Mouse (Mus musculus): ENCODE measurements around the gene Zc2hc1c. TPM values are rescaled to one million over a fixed set of nuclear protein-coding genes. Genes with fewer than 3 reads are reported as not detected.

Gene Zc2hc1c
- polyA plus RNA-seq, 1 experiment = 0.75 TPM

DNA sequence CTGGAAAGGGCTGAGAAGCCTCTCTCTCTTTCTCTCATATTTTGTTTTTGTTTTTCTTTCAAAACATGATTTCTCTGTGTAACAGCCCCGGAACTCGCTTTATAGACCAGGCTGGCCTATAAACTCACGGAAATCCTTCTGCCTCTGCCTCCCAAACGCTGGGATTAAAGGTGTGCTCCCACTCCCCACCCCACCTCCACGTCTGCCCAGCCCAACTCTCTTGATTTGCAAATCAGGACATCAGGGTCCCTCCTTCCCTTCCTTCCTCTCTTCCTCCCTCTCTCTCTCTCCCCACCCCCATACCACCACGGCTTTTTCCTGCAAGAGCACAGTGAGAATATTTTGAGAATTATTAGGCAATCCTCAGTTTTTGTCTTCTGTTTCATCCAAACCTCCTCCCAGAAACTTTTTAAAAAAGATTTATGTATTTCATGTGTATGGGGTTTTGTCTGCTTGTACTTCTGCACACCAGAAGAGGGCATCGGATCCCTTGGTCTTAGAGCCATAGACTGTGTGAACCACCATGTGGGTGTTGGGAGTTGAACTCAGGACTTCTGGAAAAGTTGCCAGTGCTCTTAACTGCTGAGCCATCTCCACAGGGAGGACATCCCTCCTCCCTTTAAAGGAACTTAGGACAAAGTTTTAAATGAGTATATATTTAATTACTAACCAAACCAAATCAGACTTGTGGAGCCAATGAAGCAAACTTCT lies 17.1 kb upstream of the Zc2hc1c start:
- no peak for TF ChIP-seq CEBPB (IDR thresholded peaks at IDR 0.05; ENCODE audit: low read depth)
- no peak for TF ChIP-seq USF1 (IDR thresholded peaks at IDR 0.05; ENCODE audit: low read depth)
- no peak for TF ChIP-seq CTCF (IDR thresholded peaks at IDR 0.05; ENCODE audit: control insufficient read depth, insufficient read depth, insufficient read length)
- no peak for TF ChIP-seq MAX (IDR thresholded peaks at IDR 0.05)
- TF ChIP-seq MYOG (IDR thresholded peaks at IDR 0.05; ENCODE audit: control insufficient read depth, extremely low read depth, insufficient read length) = no peak
- no peak for TF ChIP-seq MYOD1 (IDR thresholded peaks at IDR 0.05; ENCODE audit: control insufficient read depth, insufficient read length, low read depth)
- H3K36me3 ChIP-seq (ENCODE audit: control insufficient read depth, insufficient read depth) = peaks cover 5% of the 10 kb centered on the region
- no peaks in the 10 kb centered on the region for H3K27me3 ChIP-seq (ENCODE audit: control insufficient read depth, insufficient read depth, insufficient read length)
- no peaks in the 10 kb centered on the region for H3K79me2 ChIP-seq (ENCODE audit: control insufficient read depth, insufficient read depth)
- no peak overlapping the region for H3ac ChIP-seq (ENCODE audit: control insufficient read depth, insufficient read length, low read depth)
- H3K4me3 ChIP-seq (ENCODE audit: insufficient read depth, poor library complexity, severe bottlenecking) = no peak overlapping the region
- no peaks in the 10 kb centered on the region for H3K79me3 ChIP-seq (ENCODE audit: low read depth)

GRCm38 (mm10) chr12:85271843-85272206 lies 16.6 kb upstream of the Zc2hc1c start:
- Histone ChIP-seq H3ac (ENCODE audit: control insufficient read depth, insufficient read length, low read depth) (no peak overlapping the region), H3K79me2 (ENCODE audit: control insufficient read depth, insufficient read depth) (no peaks in the 10 kb centered on the region), H3K4me3 (ENCODE audit: insufficient read depth, poor library complexity, severe bottlenecking) (no peak overlapping the region), H3K79me3 (ENCODE audit: low read depth) (no peaks in the 10 kb centered on the region), H3K36me3 (ENCODE audit: control insufficient read depth, insufficient read depth) (peaks cover 5% of the 10 kb centered on the region), H3K27me3 (ENCODE audit: control insufficient read depth, insufficient read depth, insufficient read length) (no peaks in the 10 kb centered on the region)
- TF ChIP-seq MAX (IDR thresholded peaks at IDR 0.05) = peak; percentile 49
- no peak for TF ChIP-seq MYOD1 (IDR thresholded peaks at IDR 0.05; ENCODE audit: control insufficient read depth, insufficient read length, low read depth)
- TF ChIP-seq MYOG (IDR thresholded peaks at IDR 0.05; ENCODE audit: control insufficient read depth, extremely low read depth, insufficient read length) = no peak
- no peak for TF ChIP-seq CTCF (IDR thresholded peaks at IDR 0.05; ENCODE audit: control insufficient read depth, insufficient read depth, insufficient read length)
- TF ChIP-seq FOSL1 (IDR thresholded peaks at IDR 0.05; ENCODE audit: insufficient read depth, low read length, poor library complexity, severe bottlenecking) = no peak
- no peak for TF ChIP-seq CEBPB (IDR thresholded peaks at IDR 0.05; ENCODE audit: low read depth)
- peak; percentile 97 for TF ChIP-seq USF1 (IDR thresholded peaks at IDR 0.05; ENCODE audit: low read depth)

- no peak for TF ChIP-seq CEBPB (IDR thresholded peaks at IDR 0.05; ENCODE audit: low read depth)
- no peak for TF ChIP-seq MYOD1 (IDR thresholded peaks at IDR 0.05; ENCODE audit: control insufficient read depth, insufficient read length, low read depth)
- TF ChIP-seq CTCF (IDR thresholded peaks at IDR 0.05; ENCODE audit: control insufficient read depth, insufficient read depth, insufficient read length) = no peak
- TF ChIP-seq MAX (IDR thresholded peaks at IDR 0.05) = no peak
- no peak for TF ChIP-seq MYOG (IDR thresholded peaks at IDR 0.05; ENCODE audit: control insufficient read depth, extremely low read depth, insufficient read length)
- TF ChIP-seq FOSL1 (IDR thresholded peaks at IDR 0.05; ENCODE audit: insufficient read depth, low read length, poor library complexity, severe bottlenecking) = no peak
- no peak for TF ChIP-seq USF1 (IDR thresholded peaks at IDR 0.05; ENCODE audit: low read depth)
- H3K4me3 ChIP-seq (ENCODE audit: insufficient read depth, poor library complexity, severe bottlenecking) = no peak overlapping the region
- H3ac ChIP-seq (ENCODE audit: control insufficient read depth, insufficient read length, low read depth) = no peak overlapping the region
- H3K36me3 ChIP-seq (ENCODE audit: control insufficient read depth, insufficient read depth) = peaks cover 5% of the 10 kb centered on the region
- H3K79me2 ChIP-seq (ENCODE audit: control insufficient read depth, insufficient read depth) = no peaks in the 10 kb centered on the region
- H3K79me3 ChIP-seq (ENCODE audit: low read depth) = no peaks in the 10 kb centered on the region
- no peaks in the 10 kb centered on the region for H3K27me3 ChIP-seq (ENCODE audit: control insufficient read depth, insufficient read depth, insufficient read length)
Measured at GRCm38 (mm10) chr12:85273508-85273907, 14.9 kb upstream of the Zc2hc1c start.

DNA sequence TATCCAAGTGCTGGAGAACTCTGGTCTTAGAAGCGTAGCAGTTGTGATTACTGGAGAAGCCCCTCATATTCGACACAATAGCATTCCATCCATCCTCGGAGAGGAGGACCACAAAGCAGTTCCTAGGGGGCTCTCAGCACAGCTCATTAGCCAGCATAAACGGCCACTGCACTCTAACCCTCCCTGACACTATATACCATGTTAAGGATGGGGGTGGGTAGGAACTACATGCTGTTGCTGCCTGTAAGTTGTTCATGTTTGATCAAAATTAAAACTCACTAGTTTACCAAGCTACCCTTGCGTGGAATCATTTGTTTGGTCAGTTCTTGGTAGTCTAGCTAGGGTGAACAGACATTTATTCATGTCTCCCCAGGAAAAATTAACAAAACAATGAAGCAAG lies 12.1 kb upstream of the Zc2hc1c start:
- TF ChIP-seq MYOD1 (IDR thresholded peaks at IDR 0.05; ENCODE audit: control insufficient read depth, insufficient read length, low read depth) (no peak), MAX (IDR thresholded peaks at IDR 0.05) (no peak), USF1 (IDR thresholded peaks at IDR 0.05; ENCODE audit: low read depth) (no peak), CTCF (IDR thresholded peaks at IDR 0.05; ENCODE audit: control insufficient read depth, insufficient read depth, insufficient read length) (no peak), CEBPB (IDR thresholded peaks at IDR 0.05; ENCODE audit: low read depth) (no peak), FOSL1 (IDR thresholded peaks at IDR 0.05; ENCODE audit: insufficient read depth, low read length, poor library complexity, severe bottlenecking) (no peak), MYOG (IDR thresholded peaks at IDR 0.05; ENCODE audit: control insufficient read depth, extremely low read depth, insufficient read length) (no peak)
- no peak overlapping the region for H3K4me3 ChIP-seq (ENCODE audit: insufficient read depth, poor library complexity, severe bottlenecking)
- peaks cover 5% of the 10 kb centered on the region for H3K36me3 ChIP-seq (ENCODE audit: control insufficient read depth, insufficient read depth)
- peaks cover 6% of the 10 kb centered on the region for H3K79me2 ChIP-seq (ENCODE audit: control insufficient read depth, insufficient read depth)
- H3K79me3 ChIP-seq (ENCODE audit: low read depth) = no peaks in the 10 kb centered on the region
- H3K27me3 ChIP-seq (ENCODE audit: control insufficient read depth, insufficient read depth, insufficient read length) = no peaks in the 10 kb centered on the region
- no peak overlapping the region for H3ac ChIP-seq (ENCODE audit: control insufficient read depth, insufficient read length, low read depth)

- Histone ChIP-seq H3K4me3 (ENCODE audit: insufficient read depth, poor library complexity, severe bottlenecking) (no peak overlapping the region), H3K79me2 (ENCODE audit: control insufficient read depth, insufficient read depth) (peaks cover 6% of the 10 kb centered on the region), H3ac (ENCODE audit: control insufficient read depth, insufficient read length, low read depth) (no peak overlapping the region), H3K27me3 (ENCODE audit: control insufficient read depth, insufficient read depth, insufficient read length) (no peaks in the 10 kb centered on the region), H3K36me3 (ENCODE audit: control insufficient read depth, insufficient read depth) (peaks cover 5% of the 10 kb centered on the region), H3K79me3 (ENCODE audit: low read depth) (no peaks in the 10 kb centered on the region)
- no peak for TF ChIP-seq CTCF (IDR thresholded peaks at IDR 0.05; ENCODE audit: control insufficient read depth, insufficient read depth, insufficient read length)
- no peak for TF ChIP-seq FOSL1 (IDR thresholded peaks at IDR 0.05; ENCODE audit: insufficient read depth, low read length, poor library complexity, severe bottlenecking)
- TF ChIP-seq MYOD1 (IDR thresholded peaks at IDR 0.05; ENCODE audit: control insufficient read depth, insufficient read length, low read depth) = no peak
- TF ChIP-seq USF1 (IDR thresholded peaks at IDR 0.05; ENCODE audit: low read depth) = no peak
- no peak for TF ChIP-seq CEBPB (IDR thresholded peaks at IDR 0.05; ENCODE audit: low read depth)
- TF ChIP-seq MYOG (IDR thresholded peaks at IDR 0.05; ENCODE audit: control insufficient read depth, extremely low read depth, insufficient read length) = no peak
- no peak for TF ChIP-seq MAX (IDR thresholded peaks at IDR 0.05)
Measured at GRCm38 (mm10) chr12:85278919-85279318, 9.5 kb upstream of the Zc2hc1c start.

All from C2C12 (cell line).